Mouse (Mus musculus) adrenal gland, postnatal 14 days (tissue): ENCODE data around the gene Mpdu1. TPM values are rescaled to one million over a fixed set of nuclear protein-coding genes. Genes with fewer than 3 reads are reported as not detected.
"Not testable (repeated sequence)": the region's sequence is repeated elsewhere in the genome, so short reads cannot be mapped to it uniquely, and the experiment has no call there.

Experiments used
- DNase-seq: peaks from one replicate; pipeline ENCODE4 v3.0.0; 2021; ENCODE audit warnings: mixed read lengths
- long read RNA-seq, 2 experiments: library from polyadenylated mRNA; stranded (forward); transcript quantifications; one replicate each; pipeline ENCODE4 v2.0.0; 2021
- total RNA-seq: library from RNA; stranded (reverse); gene quantifications from 2 replicates; pipeline ENCODE4 v1.2.3, GENCODE M21; 2021

The Mpdu1 gene
- total RNA-seq: 96.2 and 101 TPM in 2 replicates
- long read RNA-seq, experiment 1, transcript Mpdu1-201 (7 exons, 1,321 nt): major isoform, 72 of 82 reads
- long read RNA-seq, experiment 1, partial matches to known transcripts: 2 of 82 reads
- long read RNA-seq, experiment 1, other reads (novel, unspliced or antisense): 6 of 82 reads
- long read RNA-seq, experiment 2, transcript Mpdu1-201 (7 exons, 1,321 nt): major isoform, 40 of 56 reads
- long read RNA-seq, experiment 2, partial matches to known transcripts: 10 of 56 reads
- long read RNA-seq, experiment 2, other reads (novel, unspliced or antisense): 2 of 56 reads

DNA sequence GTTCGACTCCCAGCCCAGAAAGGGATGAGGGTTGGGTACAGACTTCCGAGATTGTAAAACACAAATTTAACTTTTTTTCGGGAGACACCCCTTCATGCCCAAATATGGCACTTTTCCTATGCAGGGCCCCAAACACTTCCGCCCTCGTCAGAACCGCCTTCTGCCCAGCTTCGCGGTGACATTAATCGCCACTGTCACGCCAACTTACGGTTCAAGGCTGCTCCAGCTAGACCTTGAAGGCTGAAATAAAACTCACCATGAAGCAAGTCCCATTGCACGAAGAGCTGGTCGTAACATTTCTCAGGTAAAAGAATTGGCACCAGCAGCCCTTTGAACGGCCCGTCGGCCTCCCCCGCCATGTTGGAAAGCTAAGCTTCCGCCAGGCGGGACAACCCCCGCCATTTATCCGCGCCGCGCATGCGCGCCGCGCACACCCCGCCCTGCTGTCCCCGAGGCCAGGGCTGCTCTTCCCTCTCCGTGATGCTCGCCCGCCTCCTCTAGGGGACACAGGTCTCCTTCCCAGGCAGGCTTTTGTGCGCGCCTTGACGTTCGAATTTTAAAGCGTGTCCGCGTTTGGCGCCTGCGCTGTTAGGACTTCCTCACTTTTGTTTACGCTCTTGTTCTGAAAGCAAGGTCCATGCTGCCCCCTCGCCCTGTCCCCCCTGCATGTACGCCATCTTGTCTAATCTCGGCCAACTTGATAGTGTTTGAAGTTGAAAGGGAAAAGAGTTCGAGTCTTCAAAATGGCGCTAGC is at the start of gene Mpdu1:
Gene Mpdu1, minus strand, starts transcription at position 430 of the 754 bp plus-strand sequence.
- DNase-seq: peak; percentile 97

DNA sequence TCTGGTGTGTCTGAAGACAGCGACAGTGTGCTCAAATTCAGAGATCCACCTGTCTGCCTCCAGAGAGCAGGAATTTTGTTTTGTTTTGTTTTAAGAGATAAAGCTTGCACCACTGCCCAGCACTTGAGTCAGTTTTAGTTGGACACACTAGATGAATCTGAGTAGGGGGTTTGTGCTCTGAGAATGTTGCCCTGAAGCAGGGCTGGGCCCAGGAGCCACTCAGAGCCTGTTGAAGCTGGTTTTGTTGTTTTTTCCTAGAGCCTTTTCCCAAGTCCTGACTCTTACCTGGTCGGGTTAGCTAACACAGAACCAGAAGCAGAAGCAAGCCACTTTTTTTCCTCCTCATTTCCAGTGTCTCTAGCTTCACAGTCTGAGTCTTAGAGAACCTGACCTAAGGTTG is 48.6 kb upstream of the Mpdu1 start:
- DNase-seq: no peak

DNA sequence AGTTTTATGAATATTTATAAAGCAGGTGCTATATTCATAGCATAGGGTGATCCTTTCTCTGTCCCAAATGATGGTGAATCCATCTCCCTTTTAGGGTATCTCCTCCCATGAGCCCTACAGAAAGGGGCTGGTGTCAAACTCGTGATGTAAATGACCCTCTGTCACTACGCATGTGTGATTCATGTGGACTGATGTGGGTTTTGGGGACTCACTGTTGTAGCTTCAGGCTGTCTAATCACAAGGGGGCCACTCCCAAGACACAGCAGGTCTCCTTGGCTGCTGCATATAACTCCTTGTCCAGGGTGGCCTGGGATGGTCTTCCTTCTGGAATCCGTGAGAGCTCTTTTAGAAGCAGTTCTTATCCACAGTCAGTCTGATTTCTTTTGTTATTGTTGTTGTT is 48.0 kb upstream of the Mpdu1 start:
- no peak for DNase-seq

DNA sequence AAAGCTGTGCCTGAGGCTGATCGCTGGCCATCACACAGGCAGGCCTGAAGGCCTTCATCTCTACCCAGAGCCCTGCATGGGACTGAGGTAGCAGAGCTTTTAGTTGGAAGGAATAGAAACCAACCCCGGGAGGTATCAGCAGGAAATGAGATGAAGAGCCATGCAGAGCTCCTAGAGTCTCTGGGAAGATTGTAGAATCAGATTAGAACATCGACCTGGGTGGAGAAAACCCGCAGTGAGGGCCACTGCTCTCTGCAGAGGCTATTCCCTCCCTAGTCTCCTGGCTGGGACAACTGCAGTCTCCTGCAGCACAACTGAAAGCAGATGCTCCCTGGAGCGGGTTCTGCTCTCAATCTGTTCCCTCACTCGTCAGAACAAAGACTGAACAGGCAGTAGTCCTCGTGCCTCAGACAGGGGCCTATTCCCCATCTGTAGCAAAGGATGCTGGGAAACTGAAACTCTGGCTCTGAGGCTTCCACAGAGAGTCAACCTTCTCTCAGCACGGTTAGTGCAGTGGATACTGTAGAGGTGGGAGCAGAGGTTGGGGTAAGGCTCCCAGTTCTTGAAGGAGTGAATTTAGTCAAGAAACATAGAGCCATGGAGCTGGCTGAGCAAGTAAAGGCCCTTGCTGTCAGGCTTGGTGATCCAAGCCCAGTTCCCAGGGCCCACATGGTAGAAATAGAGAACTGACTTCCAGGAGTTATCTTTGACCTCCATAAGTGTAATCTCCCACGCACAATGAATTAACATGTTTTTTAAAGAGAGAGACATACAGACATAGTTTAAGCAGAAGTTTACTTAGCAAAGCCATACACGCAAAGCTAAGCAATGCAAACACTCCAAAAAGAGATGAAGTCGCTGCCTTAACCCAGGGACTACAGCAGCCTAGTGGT is 47.4 kb upstream of the Mpdu1 start:
- no peak for DNase-seq

DNA sequence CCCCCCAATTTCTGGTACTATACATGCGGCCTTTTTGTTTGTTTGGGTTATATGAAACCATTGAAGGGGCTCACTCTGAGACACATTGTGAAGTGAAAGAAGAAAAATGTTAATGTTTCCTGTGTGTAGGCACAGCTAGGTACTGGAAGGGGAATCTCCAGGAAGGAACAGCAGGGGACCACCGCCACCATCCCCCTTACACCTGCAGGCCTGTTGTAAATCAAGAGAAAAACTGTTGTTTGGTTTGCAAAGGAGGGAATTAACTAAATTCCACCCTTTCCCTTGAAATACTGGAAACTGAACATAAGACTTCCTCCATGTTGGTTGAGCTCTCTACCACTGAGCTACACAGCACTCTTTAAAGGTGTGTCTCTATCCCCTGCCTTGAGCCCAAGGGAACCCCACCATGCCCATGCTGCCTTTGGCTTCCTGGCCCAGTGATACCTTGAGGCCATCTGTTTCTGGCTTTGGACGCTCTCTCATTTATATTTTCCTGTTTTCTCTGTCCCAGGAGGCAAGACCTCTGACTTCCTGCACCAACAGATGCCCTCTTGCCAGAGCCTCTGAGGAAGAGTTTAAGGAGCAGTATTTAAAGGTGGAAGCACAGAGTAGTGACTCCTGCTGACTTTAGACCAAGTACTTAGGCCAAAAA is 46.3 kb upstream of the Mpdu1 start:
- no peak for DNase-seq

DNA sequence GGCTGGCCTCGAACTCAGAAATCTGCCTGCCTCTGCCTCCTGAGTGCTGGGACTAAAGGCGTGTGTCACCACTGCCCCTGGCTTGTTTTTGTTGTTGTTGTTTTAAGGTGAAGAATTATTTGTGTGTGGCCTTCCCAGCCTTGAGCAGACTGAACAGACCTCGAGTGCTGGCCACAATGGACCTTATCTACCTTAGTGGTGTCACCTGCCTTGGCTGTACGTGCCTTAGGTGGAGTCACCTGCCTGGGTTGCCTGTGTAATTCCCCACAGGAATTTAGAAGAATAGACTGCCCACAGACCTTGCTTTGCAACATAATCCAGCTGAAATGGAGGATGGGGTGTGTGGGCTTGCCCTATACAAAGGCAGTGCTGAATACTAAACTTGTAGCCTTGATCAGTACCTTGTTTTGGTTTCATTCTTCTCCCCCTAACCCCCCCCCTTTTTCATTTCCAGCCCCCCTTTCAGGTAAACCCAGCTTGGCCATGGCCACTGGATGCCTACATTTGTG is 45.5 kb upstream of the Mpdu1 start:
- no peak for DNase-seq

DNA sequence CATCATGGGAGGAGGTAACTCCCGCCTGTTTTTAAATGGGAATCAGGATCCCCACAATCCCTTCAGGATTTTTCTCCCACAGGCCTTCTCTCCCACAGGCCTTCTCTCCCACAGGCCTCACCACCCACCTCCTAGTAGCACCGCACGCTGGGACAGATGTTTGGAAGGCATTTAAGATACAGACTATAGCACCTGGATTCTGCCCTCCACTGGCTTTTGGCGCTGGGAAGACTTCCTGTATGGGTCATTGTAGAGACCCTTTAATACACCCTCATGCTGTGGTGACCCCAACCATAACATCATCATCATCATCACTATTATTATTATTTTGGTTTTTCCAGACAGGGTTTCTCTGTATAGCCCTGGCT is 45.0 kb upstream of the Mpdu1 start:
- no peak for DNase-seq

DNA sequence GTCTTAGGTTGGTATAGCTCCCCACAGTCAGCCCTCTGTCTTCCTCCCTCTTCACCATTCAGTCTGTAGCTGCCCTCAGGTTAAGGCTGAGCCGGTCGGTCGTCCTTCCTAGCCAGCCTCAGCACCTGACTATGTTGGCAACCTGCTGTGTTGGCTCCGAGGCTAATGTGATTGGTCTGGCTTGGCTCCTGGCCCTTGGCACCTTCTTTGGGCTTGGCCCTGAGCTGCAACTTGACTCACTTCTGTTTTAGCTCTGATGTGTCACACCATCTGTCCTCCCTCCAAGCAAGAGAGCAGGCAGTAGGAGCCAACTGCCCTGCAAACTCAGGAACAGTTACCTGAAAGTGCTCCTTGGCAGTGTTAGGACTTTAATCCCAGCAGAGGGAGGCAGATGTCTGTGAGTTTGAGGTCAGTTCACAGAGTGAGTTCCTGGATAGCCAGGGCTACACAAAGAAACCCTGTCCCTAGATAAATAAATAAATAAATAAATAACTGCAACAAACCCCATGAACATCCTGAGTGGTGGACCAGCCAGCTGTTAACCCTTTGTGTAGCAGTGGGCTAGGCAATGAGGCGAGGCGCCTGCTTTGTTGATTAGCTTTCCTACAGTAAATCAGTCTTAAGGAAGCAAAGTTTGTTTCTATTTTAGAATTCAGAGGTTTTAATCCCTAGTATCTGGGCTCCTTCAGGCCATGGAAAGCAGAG is 44.5 kb upstream of the Mpdu1 start:
- peak; percentile 91 for DNase-seq

DNA sequence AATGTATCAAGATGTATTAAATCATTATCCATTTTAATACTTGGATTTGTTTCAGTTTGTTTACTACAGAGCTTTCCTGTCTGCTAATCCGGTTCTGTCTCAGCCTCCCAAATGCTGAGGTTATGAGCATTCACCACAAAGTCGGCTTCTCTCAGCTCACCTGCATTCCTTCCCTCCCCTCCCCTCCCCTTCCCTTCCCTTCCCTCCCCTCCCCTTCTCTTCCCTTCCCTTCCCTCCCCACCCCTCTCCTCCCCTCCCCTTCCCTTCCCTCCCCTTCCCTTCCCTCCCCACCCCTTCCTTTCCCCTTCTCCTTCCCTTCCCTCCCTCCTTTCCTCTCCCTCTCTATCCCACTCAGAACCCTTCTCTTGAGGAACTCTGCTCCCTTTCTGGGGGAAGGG is 42.2 kb upstream of the Mpdu1 start:
- no peak for DNase-seq

DNA sequence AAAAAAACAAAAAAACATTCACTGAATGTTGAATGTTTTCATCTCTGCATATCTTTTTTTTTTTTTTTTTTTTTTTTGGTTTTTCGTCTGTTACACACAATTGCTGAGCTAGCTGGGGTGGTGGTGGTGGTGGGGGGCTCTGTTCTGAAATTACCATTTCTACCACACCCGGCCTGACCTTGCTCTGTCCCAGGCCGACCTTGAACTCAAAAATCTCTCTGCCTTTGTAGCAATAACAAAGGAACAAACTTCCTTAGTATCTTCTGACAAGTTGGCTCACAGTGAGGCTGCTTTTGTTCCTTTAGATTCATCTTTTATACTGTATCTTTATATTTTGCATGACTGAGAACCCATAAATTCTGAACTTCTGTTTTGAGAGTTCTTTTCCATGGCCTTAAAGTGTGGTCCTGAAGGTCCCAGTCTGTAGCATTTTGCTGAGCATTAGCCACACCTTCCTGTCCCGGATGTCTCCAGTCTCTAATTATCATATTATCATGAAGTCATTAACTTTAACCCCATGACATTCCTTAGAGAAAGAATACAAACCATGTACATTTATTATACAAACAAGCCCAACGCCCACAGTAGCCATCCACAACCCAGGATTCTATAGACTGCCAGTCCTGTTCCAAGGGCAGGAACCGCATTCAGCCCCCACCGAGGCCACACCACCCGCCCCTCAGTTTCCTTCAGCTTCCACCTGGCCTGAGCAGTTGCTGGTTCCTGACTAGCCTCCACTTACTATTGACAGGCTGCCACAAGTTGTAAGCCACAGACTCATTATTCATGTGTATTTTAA is 41.6 kb upstream of the Mpdu1 start:
- no peak for DNase-seq

DNA sequence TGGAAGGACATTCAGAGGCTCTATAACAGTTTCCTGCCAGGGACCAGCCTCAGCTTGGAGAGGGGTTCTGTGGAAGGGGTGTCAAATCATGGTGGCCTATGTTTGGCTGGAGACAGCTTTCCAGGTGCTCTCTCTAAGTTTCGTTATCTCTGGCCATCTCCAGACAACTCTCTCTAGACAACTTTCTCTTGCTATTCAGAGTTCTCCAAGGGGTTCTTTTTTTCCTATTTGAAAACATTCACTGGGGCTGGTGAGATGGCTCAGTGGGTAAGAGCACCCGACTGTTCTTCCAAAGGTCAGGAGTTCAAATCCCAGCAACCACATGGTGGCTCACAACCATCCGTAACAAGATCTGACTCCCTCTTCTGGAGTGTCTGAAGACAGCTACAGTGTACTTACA is 40.9 kb upstream of the Mpdu1 start:
- not testable (repeated sequence) for DNase-seq

DNA sequence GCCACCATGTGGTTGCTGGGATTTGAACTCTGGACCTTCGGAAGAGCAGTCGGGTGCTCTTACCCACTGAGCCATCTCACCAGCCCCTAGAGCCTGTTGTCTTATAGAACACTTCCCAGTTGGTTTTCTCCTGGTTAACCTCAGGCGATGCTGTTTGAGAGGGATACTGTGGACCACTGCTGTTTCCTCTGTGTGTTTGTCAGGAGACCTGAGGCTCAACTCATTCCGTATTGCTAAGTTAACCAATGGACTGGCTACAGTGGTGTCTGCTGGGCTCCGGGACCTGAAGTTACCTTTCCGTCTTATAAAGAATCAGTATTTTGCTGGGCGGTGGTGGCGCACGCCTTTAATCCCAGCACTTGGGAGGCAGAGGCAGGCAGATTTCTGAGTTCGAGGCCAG is 40.4 kb upstream of the Mpdu1 start:
- DNase-seq: not testable (repeated sequence)

DNA sequence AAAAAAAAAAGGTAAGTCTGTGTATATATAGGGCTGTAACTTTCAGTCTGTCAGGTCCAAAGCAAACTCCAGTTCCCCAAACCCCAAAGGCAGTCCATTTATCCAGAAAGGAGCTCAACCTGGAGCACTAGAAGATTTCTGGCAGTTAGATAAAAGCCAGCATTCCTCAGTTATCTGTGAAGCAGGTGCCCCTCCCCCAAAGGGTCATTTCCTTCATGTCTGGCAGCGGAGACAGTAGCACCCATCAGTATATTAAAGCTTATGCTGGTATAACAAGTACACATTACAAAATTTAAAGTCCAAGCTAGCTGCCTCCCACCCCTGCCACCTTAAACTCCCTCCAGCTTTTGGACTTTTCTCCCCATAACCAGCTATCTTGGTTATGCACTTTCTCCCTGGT is 37.2 kb upstream of the Mpdu1 start:
- DNase-seq: peak; percentile 42

DNA sequence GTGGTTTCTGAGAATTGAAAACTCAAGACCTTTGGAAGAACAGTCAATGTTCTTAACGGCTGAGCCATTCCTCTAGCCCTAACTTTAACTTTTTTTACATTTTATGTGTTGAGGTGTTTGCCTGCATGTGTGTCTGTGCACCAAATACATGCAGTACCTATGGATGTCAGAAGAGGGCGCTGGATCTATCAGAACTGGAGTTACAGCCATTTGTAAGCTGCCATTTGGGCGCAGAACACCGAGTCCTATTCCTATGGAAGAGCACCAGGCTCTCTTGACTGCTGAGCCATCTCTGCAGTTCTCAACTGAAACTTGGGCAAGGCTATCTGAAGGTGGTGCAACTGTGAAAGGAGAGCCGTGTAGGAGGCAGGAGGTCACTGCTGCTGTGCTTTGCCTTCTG is 36.1 kb upstream of the Mpdu1 start:
- DNase-seq: no peak

DNA sequence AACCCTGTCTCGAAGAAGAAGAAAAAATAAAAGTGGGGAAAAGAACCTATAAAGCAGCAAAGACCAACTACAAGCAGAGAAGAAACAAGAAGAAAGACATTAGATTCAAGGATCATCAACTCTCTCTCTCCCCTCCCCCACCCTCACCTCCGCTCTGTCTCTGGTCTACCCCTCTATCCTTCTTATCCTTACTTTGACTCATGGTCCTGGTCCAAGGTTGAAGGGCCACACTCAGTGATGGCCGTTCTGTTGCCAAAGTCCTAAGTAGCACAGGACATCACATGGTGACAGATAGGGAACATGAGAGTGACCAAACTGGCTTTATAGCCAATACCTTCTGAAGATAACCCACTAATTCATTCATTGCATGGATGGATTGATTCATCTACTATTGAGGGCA is 35.0 kb upstream of the Mpdu1 start:
- DNase-seq: no peak

DNA sequence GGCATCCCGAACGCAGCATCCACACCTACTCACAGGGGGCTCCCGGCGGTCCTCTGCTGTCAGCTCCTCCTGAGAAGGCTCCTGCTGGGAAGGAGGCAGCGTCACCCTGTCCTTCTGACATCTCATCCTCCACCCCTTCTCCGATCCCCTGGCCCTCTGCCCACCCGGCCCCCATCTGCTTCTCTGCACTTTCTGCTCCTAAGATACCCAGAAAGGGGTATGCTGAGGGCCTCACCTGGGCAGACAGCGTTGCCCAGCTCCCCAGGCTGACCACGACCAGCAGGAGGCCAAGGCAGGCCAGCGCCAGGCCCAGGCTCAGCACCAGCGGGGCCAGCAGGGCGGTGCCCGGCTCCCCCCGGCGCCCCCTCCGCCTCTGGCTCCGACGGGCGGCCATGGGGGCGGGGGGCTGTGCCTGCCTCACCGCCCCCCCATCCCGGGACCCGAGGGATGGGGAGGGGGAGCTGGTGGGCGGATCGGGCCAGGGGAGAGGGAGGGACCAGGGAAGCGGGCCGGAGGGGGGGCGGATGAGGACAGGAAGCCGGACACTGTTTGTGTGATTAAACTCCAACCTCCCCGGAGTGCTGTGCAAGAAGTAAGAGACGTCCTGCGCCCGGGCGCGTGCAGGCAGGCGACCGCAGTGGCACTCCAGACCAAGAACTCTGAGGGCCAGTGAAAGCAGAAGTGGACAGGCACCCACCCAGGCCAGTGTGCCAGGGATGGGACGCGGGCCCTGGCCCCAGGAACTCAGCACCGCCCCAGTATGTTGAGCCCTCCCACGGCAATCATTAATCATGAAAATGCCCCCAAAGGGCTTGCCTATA is 33.1 kb upstream of the Mpdu1 start, which contains the start of the genes Tnfsf12 and Tnfsfm13:
Gene Tnfsf12, minus strand, starts transcription at position 489 of the 821 bp plus-strand sequence.
Gene Tnfsfm13, minus strand, starts transcription at position 738 of the 821 bp plus-strand sequence.
- DNase-seq: peak; percentile 87

DNA sequence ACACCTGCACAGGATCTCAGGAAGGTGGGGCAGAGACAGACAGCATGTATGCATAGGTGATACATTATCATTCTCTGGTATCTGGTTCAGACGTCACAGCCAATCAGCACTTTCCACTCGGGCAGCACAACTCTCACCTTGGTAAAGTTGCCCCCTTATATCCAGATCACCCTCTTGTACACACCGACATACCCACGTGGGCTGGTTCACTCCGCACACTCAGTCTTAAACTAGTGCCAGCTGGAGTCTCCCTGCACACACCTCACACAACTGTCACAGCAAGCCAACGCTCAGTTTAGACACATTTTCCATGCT is 32.6 kb upstream of the Mpdu1 start:
- no peak for DNase-seq

DNA sequence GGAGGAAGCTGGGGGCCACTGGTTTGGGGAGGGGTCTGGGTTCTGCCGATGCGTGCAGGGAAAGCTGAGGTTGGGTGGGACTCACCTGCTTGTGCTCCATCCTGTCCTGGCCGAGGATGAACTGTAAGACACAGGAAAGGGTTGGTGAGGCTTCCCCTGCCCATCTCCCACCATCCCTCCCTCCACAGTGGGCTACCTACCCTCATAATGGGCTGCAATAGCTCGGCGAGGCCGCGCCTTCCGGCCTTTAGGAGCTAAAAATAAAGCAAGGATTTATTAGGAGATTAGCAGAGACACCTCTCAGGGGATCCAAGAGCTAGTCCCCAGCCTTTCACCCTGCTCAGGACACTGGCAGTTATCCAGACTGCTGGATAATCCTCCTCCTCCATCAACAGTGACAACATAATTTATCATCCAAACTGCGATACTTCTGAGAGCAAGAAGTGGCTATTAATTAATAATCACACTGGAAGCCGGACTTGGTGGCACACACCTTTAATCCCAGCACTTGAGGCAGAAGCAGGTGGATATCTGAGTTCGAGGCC is 31.1 kb upstream of the Mpdu1 start:
- DNase-seq: no peak

DNA sequence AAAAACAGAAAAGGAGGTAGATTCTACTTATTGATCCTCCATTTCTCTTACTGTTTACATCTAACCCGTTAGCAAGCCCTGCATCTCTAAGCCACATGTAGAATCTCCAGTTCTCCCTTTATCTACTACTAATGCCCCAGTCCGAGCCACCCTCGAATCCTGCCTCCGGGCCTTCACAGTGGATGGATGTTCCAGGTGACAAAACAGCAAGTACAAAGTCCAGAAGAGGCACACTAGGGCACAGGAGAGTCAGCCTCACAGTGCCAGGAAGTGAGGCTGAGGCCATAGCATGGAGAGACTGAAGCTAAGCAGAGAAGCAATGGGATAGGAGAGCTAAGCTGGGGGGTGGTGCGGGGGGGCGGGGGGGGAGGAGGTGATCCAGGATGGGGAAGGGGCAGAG is 30.4 kb upstream of the Mpdu1 start:
- DNase-seq: no peak
